Mouse (Mus musculus) midbrain, embryonic 11.5 days (tissue): ENCODE results near the gene Net1. TPM values are rescaled to one million over a fixed set of nuclear protein-coding genes. Genes with fewer than 3 reads are reported as not detected.
A peak's percentile ranks its signal among the peaks of the same experiment; 100 is the strongest.

Experiments
- ATAC-seq: fragments of 200-750 bp; cut with Nextera tagmentation; 2 replicates; pipeline ENCODE4 v1.8.0; 2017; ENCODE audit warnings: moderate TSS enrichment, moderate library complexity; ENCODE audit not compliant: low FRiP score
- DNase-seq: peaks from one replicate; pipeline ENCODE4 v3.0.0; 2015; ENCODE audit warnings: low spot score; ENCODE audit errors: missing footprints
- H3K27ac ChIP-seq: fragments of 300-500 bp; sonication (generic); 2 replicates; pipeline ENCODE4 v1.5.1; 2014; ENCODE audit warnings: low read depth, low read length
- H3K27me3 ChIP-seq: fragments of 300-500 bp; sonication (generic); 2 replicates; pipeline ENCODE4 v1.6.1; 2014; ENCODE audit warnings: mild to moderate bottlenecking, low read length, moderate library complexity, mixed read lengths; ENCODE audit not compliant: control insufficient read depth, insufficient read depth
- H3K36me3 ChIP-seq: fragments of 300-500 bp; sonication (generic); 2 replicates; pipeline ENCODE4 v1.6.1; 2014; ENCODE audit warnings: mild to moderate bottlenecking, low read length, moderate library complexity, mixed read lengths; ENCODE audit not compliant: control insufficient read depth, insufficient read depth
- H3K4me1 ChIP-seq: fragments of 300-500 bp; sonication (generic); 2 replicates; pipeline ENCODE4 v1.6.1; 2014; ENCODE audit warnings: low read length; ENCODE audit not compliant: control insufficient read depth, insufficient read depth
- H3K4me2 ChIP-seq: fragments of 300-500 bp; sonication (generic); 2 replicates; pipeline ENCODE4 v1.6.1; 2014; ENCODE audit warnings: mild to moderate bottlenecking, moderate library complexity
- H3K4me3 ChIP-seq: fragments of 300-500 bp; sonication (generic); 2 replicates; pipeline ENCODE4 v1.5.1; 2014; ENCODE audit warnings: low read depth, low read length
- H3K9ac ChIP-seq: fragments of 300-500 bp; sonication (generic); 2 replicates; pipeline ENCODE4 v1.6.1; 2014; ENCODE audit warnings: low read length
- H3K9me3 ChIP-seq: fragments of 300-500 bp; sonication (generic); 2 replicates; pipeline ENCODE4 v1.6.1; 2016; ENCODE audit warnings: low read length; ENCODE audit not compliant: control insufficient read depth
- WGBS: fragments of 180-500 bp; shearing (Covaris S2); extraction: QIAGEN DNeasy Blood & Tissue Kit; methylation state at CpG from one replicate; pipeline ENCODE4 v1.1.7; 2014; 5-methylcytosine and 5-hydroxymethylcytosine counted together
- polyA plus RNA-seq: library from polyadenylated mRNA; unstranded; fragments of >200 nt; fragmentation: Nextera tagmentation; extraction: Ambion mirVana; gene quantifications from 2 replicates; pipeline ENCODE4 v1.2.1, GENCODE M21; 2014

Gene Net1
- polyA plus RNA-seq = 31.0 TPM in 2 replicates

DNA sequence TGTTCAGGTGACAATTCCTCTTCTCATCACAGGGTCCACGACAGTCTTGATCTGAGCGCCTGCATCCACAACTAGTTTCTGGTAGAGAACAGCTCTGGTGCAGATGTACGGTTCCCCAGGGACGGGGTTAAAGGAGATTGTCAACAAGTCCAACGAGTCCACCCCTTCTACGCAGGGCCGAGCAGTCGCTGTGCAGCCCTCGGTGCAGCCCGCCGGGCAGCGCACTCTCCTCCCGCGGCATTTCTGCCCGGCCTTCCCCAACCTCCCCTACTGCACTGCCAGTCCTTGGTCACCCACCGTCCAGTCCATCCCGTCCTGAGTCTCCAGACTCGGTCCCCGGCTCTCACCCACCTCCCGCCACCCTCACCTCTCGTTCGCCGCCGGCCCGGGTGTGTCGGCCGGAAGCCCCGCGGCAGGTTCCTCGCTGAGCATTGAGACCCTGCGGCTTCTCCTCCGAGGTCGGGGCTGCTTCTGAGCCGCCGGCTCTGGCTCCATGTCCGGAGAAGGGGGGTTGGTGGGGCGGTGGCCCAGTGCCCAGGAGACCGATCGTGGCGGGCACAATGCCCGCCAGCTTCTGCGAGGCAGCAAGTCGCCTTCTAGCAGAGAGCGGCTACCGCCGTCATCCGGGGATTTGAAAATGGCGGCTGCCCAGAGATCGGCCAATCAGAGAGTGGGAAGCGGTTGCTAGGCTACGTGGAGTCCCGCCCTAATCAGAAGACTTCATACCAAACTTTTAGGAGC is at the start of gene Net1, which contains the start of gene Tubal3:
Gene Net1, minus strand, starts transcription at position 650 of the 741 bp plus-strand sequence.
Gene Tubal3, plus strand, starts transcription at position 704 of the 741 bp plus-strand sequence.
- peaks cover 3% of the 10 kb centered on the region; the same call in 1 of the 2 replicates for H3K4me1 ChIP-seq
- under 1% methylated on average over 52 of the region's 52 CpGs for whole genome bisulfite sequencing
- H3K4me2 ChIP-seq = peak within 1 kb of the TSS; percentile 46
- peak within 1 kb of the TSS; percentile 87 for H3K9ac ChIP-seq
- ATAC-seq = peak; percentile 99
- no peaks in the 10 kb centered on the region for H3K27me3 ChIP-seq
- H3K36me3 ChIP-seq = peaks cover 10% of the 10 kb centered on the region; the same call in 1 of the 2 replicates
- peak; percentile 99 for DNase-seq
- H3K9me3 ChIP-seq = no peaks in the 10 kb centered on the region
- no peak within 1 kb of the TSS for H3K27ac ChIP-seq
- H3K4me3 ChIP-seq = peak within 1 kb of the TSS; percentile 81

- no peak for ATAC-seq
- Histone ChIP-seq H3K4me1 (no peaks in the 10 kb centered on the region), H3K4me2 (no peak overlapping the region), H3K9ac (no peak overlapping the region), H3K27me3 (no peaks in the 10 kb centered on the region), H3K36me3 (no peaks in the 10 kb centered on the region), H3K4me3 (no peak overlapping the region), H3K9me3 (no peaks in the 10 kb centered on the region), H3K27ac (no peak overlapping the region)
- DNase-seq = no peak
- WGBS = 79% methylated on average over 6 of the region's 6 CpGs
Measured at GRCm38 (mm10) chr13:3951198-3951914, 33.3 kb upstream of the Net1 start.

DNA sequence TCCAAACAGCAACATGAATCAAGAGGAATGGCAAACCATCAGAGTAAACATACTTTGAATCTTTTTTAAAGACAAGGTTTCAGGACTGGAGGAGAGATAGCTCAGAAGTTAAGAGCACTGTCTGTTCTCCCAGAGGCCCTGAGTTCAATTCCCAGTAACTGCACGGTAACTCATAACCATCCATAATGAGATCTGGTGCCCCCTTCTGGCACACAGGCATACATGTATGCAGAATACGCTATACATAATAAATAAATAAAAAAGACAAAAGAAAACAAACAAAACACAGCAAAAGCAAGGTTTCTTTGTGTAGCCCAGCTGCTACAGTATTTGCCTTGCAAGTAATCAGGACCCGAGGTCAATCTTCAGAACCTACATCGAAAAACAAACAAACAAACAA is 31.5 kb upstream of the Net1 start:
- WGBS = 91% methylated on average over 4 of the region's 4 CpGs
- Histone ChIP-seq H3K36me3 (no peaks in the 10 kb centered on the region), H3K4me3 (no peak overlapping the region)

GRCm38 (mm10) chr13:3947267-3947666 is 29.2 kb upstream of the Net1 start:
- Histone ChIP-seq H3K9ac (no peak overlapping the region), H3K4me3 (no peak overlapping the region), H3K36me3 (no peaks in the 10 kb centered on the region), H3K27ac (no peak overlapping the region), H3K9me3 (no peaks in the 10 kb centered on the region), H3K4me1 (no peaks in the 10 kb centered on the region), H3K4me2 (no peak overlapping the region), H3K27me3 (no peaks in the 10 kb centered on the region)
- DNase-seq = no peak
- no peak for ATAC-seq
- 90% methylated on average over 4 of the region's 4 CpGs for WGBS

More for the DNA sequence above, 31.5 kb upstream of the Net1 start:
- Histone ChIP-seq H3K4me2 (no peak overlapping the region), H3K27me3 (no peaks in the 10 kb centered on the region), H3K4me1 (no peaks in the 10 kb centered on the region), H3K9ac (no peak overlapping the region), H3K27ac (no peak overlapping the region), H3K9me3 (no peaks in the 10 kb centered on the region)
- DNase-seq (no peak), ATAC-seq (no peak)

DNA sequence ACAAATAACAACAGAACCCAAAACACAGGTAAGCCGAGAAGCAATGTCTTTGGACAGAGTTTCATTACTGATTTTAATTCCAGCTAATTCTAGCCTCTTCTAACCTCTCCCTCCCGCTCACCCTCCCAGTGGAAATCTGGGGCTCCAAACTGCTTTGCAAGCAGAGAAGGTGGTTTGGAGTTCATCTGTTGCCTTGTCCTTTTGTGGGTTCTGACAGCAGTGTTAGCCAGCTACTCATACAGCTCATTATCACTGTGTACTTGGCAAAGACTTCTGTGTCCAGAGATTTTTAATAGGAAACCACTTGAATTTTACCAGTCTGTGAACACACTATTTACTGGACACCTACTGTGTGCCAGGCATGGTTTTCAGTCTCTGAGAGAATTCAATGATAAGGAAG is 27.2 kb upstream of the Net1 start, which contains the start of gene Ucn3:
Gene Ucn3, minus strand, starts transcription at position 101 of the 400 bp plus-strand sequence.
- no peak for ATAC-seq
- H3K9ac ChIP-seq = no peak within 1 kb of the TSS
- H3K36me3 ChIP-seq = no peaks in the 10 kb centered on the region
- no peak within 1 kb of the TSS for H3K4me2 ChIP-seq
- H3K4me3 ChIP-seq = no peak within 1 kb of the TSS
- no peak for DNase-seq
- 76% methylated on average over 2 of the region's 2 CpGs for WGBS
- H3K9me3 ChIP-seq = no peaks in the 10 kb centered on the region
- H3K4me1 ChIP-seq = no peaks in the 10 kb centered on the region
- H3K27me3 ChIP-seq = no peaks in the 10 kb centered on the region
- no peak within 1 kb of the TSS for H3K27ac ChIP-seq

DNA sequence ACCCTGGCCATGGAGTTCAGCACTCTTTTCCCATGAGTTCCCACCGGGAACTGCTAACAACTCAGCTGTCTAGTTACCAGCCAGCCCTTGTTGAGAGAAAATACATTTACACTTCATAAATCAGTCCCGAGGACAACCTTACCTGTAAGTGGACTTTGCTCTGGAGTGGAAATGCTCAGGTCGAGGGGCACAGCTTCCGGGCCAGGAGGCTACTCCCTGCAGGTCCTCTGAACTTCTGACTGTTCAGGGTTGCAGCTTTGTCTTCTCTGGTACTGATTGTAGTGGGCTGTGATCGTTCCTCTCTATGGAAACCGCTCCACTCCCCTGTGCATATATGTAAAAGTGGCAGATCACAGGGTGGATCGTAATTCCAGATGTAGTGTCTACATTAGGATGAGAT is 26.7 kb upstream of the Net1 start:
- Histone ChIP-seq H3K4me2 (no peak overlapping the region), H3K9me3 (no peaks in the 10 kb centered on the region), H3K4me1 (no peaks in the 10 kb centered on the region), H3K9ac (no peak overlapping the region), H3K27me3 (no peaks in the 10 kb centered on the region), H3K27ac (no peak overlapping the region), H3K4me3 (no peak overlapping the region), H3K36me3 (no peaks in the 10 kb centered on the region)
- DNase-seq (no peak), ATAC-seq (no peak)
- 86% methylated on average over 7 of the region's 7 CpGs for WGBS

DNA sequence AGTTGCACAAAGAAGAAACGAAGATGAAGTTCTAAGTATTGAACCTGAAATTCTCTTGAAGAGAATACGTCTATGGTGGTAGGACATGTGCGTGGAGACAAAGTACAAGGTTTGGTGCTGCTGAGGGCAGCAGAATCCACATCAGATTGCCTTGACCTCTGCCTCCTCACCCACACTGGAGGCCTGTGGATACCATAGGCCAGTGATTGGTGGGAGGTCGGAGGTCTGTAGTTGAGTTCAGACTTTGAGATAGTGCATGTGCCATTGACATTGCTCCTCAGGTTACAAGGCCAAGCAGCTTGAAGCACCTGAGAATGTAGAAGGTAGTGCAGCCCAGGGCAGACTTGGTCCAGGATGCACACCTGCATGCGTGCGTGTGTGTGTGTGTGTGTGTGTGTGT is 8.0 kb upstream of the Net1 start:
- Histone ChIP-seq H3K4me3 (no peak overlapping the region), H3K4me2 (no peak overlapping the region), H3K4me1 (no peaks in the 10 kb centered on the region), H3K36me3 (no peaks in the 10 kb centered on the region), H3K27ac (no peak overlapping the region), H3K9me3 (no peaks in the 10 kb centered on the region), H3K9ac (no peak overlapping the region), H3K27me3 (no peaks in the 10 kb centered on the region)
- DNase-seq (no peak), ATAC-seq (no peak)
- WGBS = 95% methylated on average over 6 of the region's 6 CpGs

DNA sequence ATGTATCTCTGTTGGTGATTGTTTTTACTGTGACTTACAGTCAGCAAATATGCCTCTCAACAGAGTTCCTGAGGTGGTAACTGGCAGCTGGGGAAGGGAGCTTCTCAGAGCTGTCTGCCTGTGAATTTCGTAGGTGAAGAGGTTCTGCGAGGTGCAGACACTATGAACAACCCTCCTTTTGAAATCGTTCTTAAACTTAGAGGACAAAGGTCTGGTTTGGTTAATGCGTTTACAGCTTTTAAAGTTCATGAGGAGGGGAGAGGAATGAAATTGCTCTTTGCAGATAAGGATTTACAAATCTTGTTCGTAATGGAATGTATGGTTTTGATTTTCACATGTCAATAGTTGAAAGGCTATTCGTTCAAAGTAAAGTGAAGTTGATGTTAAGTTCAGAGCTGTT is 7.6 kb upstream of the Net1 start:
- WGBS = 87% methylated on average over 6 of the region's 6 CpGs
- Histone ChIP-seq H3K36me3 (no peaks in the 10 kb centered on the region), H3K9ac (no peak overlapping the region), H3K9me3 (no peaks in the 10 kb centered on the region), H3K4me1 (no peaks in the 10 kb centered on the region), H3K4me3 (no peak overlapping the region), H3K27ac (no peak overlapping the region), H3K4me2 (no peak overlapping the region), H3K27me3 (no peaks in the 10 kb centered on the region)
- ATAC-seq (no peak), DNase-seq (no peak)

GRCm38 (mm10) chr13:3924483-3924882 is 6.5 kb upstream of the Net1 start:
- Histone ChIP-seq H3K4me3 (no peak overlapping the region), H3K9me3 (no peaks in the 10 kb centered on the region), H3K27ac (no peak overlapping the region), H3K36me3 (no peaks in the 10 kb centered on the region), H3K4me2 (no peak overlapping the region), H3K4me1 (no peaks in the 10 kb centered on the region), H3K27me3 (no peaks in the 10 kb centered on the region), H3K9ac (no peak overlapping the region)
- no peak for DNase-seq
- 86% methylated on average over 5 of the region's 5 CpGs for WGBS
- no peak for ATAC-seq
